Mouse (Mus musculus): ENCODE results near the gene Engase. TPM values are rescaled to one million over a fixed set of nuclear protein-coding genes. Genes with fewer than 3 reads are reported as not detected.

Engase gene
- polyA plus RNA-seq, 1 experiment from 2014 or later = 5.4 TPM

- Histone ChIP-seq H3K36me3 (no peaks in the 10 kb centered on the region), H3K27me3 (peaks cover 29% of the 10 kb centered on the region; the same call in 1 of the 2 replicates), H3K9ac (no peak overlapping the region), H3K27ac (no peak overlapping the region), H3K4me2 (no peak overlapping the region), H3K4me3 (replicated peaks) (no peak overlapping the region), H3K4me1 (peaks cover 17% of the 10 kb centered on the region; the same call in 1 of the 2 replicates), H3K9me3 (replicated peaks) (no peaks in the 10 kb centered on the region)
- ATAC-seq (replicated peaks; ENCODE audit: low FRiP score) = no peak
- WGBS = 82% methylated on average over 7 of the region's 7 CpGs
Measured at GRCm38 (mm10) chr11:118517924-118518323, 41.3 kb downstream of the Engase start.

GRCm38 (mm10) chr11:118518743-118519142 lies 42.1 kb downstream of the Engase start:
- no peak for ATAC-seq (replicated peaks; ENCODE audit: low FRiP score)
- Histone ChIP-seq H3K4me3 (replicated peaks) (no peak overlapping the region), H3K4me2 (no peak overlapping the region), H3K27me3 (peaks cover 24% of the 10 kb centered on the region; the same call in 1 of the 2 replicates), H3K4me1 (peaks cover 11% of the 10 kb centered on the region; the same call in 1 of the 2 replicates), H3K9me3 (replicated peaks) (no peaks in the 10 kb centered on the region), H3K36me3 (no peaks in the 10 kb centered on the region), H3K27ac (no peak overlapping the region), H3K9ac (no peak overlapping the region)
- 50% methylated on average over 7 of the region's 7 CpGs for WGBS

GRCm38 (mm10) chr11:118520251-118520650 lies 43.6 kb downstream of the Engase start:
- 64% methylated on average over 5 of the region's 5 CpGs for WGBS
- no peak overlapping the region for H3K4me3 ChIP-seq (replicated peaks)
- ATAC-seq (replicated peaks; ENCODE audit: low FRiP score) = no peak

DNA sequence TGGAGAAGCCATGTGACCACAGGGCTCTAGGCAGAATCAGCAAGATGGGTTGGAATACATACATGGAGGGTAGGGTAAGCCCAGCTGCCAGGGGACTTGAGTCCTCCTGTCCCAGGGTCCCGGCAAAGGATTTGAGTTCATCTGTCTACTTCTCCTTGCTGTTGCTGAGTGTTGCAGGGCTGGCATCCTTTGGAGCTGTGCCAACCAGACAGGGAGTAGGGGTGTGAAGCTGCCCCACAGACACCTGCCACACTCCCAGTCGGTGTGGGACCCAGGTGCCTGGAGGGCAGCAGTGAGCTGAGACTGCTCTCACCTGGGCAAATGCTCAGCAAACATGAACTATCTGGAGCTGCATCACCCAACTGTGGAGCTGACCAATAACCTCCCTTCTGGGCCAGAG lies 44.3 kb downstream of the Engase start:
- Histone ChIP-seq H3K4me1 (peaks cover 29% of the 10 kb centered on the region), H3K9ac (no peak overlapping the region), H3K36me3 (no peaks in the 10 kb centered on the region), H3K27me3 (peaks cover 13% of the 10 kb centered on the region; the same call in 1 of the 2 replicates), H3K4me3 (replicated peaks) (no peak overlapping the region), H3K4me2 (no peak overlapping the region), H3K9me3 (replicated peaks) (no peaks in the 10 kb centered on the region), H3K27ac (no peak overlapping the region)
- no peak for ATAC-seq (replicated peaks; ENCODE audit: low FRiP score)
- WGBS = 85% methylated on average over 2 of the region's 2 CpGs

More at GRCm38 (mm10) chr11:118520251-118520650, 43.6 kb downstream of the Engase start:
- Histone ChIP-seq H3K9ac (no peak overlapping the region), H3K27me3 (peaks cover 18% of the 10 kb centered on the region; the same call in 1 of the 2 replicates), H3K9me3 (replicated peaks) (no peaks in the 10 kb centered on the region), H3K36me3 (no peaks in the 10 kb centered on the region), H3K4me2 (no peak overlapping the region), H3K27ac (no peak overlapping the region), H3K4me1 (peaks cover 22% of the 10 kb centered on the region)

- H3K27me3 ChIP-seq = peaks cover 7% of the 10 kb centered on the region; the same call in 1 of the 2 replicates
- no peaks in the 10 kb centered on the region for H3K36me3 ChIP-seq
- ATAC-seq (replicated peaks; ENCODE audit: low FRiP score) = no peak; the same call in 1 of the 2 replicates
- peaks cover 35% of the 10 kb centered on the region for H3K4me1 ChIP-seq
- no peaks in the 10 kb centered on the region for H3K9me3 ChIP-seq (replicated peaks)
- H3K9ac ChIP-seq = no peak overlapping the region
- H3K4me2 ChIP-seq = no peak overlapping the region
- WGBS = 81% methylated on average over 4 of the region's 4 CpGs
- H3K27ac ChIP-seq = no peak overlapping the region
- H3K4me3 ChIP-seq (replicated peaks) = no peak overlapping the region
Measured at GRCm38 (mm10) chr11:118523496-118524145, 47.0 kb downstream of the Engase start.

- H3K36me3 ChIP-seq = no peaks in the 10 kb centered on the region
- no peak overlapping the region for H3K9ac ChIP-seq
- H3K4me3 ChIP-seq (replicated peaks) = no peak overlapping the region
- peaks cover 36% of the 10 kb centered on the region for H3K4me1 ChIP-seq
- ATAC-seq (replicated peaks; ENCODE audit: low FRiP score) = 0 out of 2 replicates have a peak, but pooled peaks have one; percentile 16
- WGBS = 7% methylated on average over 11 of the region's 11 CpGs
- H3K27me3 ChIP-seq = peaks cover 7% of the 10 kb centered on the region; the same call in 1 of the 2 replicates
- no peak overlapping the region for H3K4me2 ChIP-seq
- 0 out of 2 replicates have a peak overlapping the region, but pooled peaks have one; percentile 61 for H3K27ac ChIP-seq
- H3K9me3 ChIP-seq (replicated peaks) = no peaks in the 10 kb centered on the region
Measured at GRCm38 (mm10) chr11:118525059-118525458, 48.4 kb downstream of the Engase start.

- 92% methylated on average over 9 of the region's 9 CpGs for WGBS
- Histone ChIP-seq H3K27ac (no peak overlapping the region), H3K9ac (no peak overlapping the region), H3K4me3 (replicated peaks) (no peak overlapping the region), H3K27me3 (peaks cover 7% of the 10 kb centered on the region; the same call in 1 of the 2 replicates), H3K9me3 (replicated peaks) (no peaks in the 10 kb centered on the region), H3K36me3 (no peaks in the 10 kb centered on the region), H3K4me2 (no peak overlapping the region), H3K4me1 (peaks cover 64% of the 10 kb centered on the region)
- no peak for ATAC-seq (replicated peaks; ENCODE audit: low FRiP score)
Measured at GRCm38 (mm10) chr11:118528761-118529160, 52.1 kb downstream of the Engase start.

GRCm38 (mm10) chr11:118530313-118530712 lies 53.7 kb downstream of the Engase start:
- Histone ChIP-seq H3K4me2 (no peak overlapping the region), H3K4me3 (replicated peaks) (no peak overlapping the region), H3K36me3 (no peaks in the 10 kb centered on the region), H3K9ac (no peak overlapping the region), H3K27ac (no peak overlapping the region), H3K9me3 (replicated peaks) (no peaks in the 10 kb centered on the region), H3K4me1 (peaks cover 68% of the 10 kb centered on the region), H3K27me3 (peaks cover 7% of the 10 kb centered on the region; the same call in 1 of the 2 replicates)
- ATAC-seq (replicated peaks; ENCODE audit: low FRiP score) = no peak
- 56% methylated on average over 8 of the region's 8 CpGs for WGBS

DNA sequence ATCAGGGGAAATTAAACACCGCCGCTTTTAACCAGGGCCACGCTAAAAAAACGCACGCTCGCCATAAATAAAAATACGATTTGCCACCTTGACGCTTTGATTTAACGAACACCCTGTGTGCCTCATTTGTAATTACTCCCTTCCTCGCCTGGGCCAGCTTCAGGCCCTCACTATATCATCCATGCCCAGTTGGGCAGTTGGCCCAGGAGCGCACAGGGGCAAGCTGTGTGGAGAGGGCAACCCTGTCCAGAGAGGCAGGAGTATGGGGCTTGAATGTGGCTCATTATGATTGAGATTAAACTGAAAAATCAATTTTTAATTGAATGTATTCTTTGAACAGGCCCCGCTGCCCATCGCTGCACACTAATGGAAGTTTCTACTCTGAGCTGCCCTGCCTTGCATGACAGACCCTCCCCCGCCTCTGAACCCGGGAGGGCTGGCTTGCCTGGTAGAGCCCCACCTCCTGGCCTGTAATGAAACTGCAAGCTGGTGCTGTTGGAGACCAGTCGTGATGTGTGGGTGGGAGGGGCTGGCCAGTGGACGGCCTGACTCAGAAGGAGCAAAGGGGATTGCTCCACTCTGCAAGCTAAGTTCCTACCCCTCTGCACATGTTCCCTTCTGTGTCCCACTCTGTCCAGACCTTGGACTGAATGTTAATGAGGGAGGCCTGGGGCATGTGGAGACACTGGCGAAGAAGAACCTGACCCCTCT lies 57.9 kb downstream of the Engase start:
- Histone ChIP-seq H3K27me3 (0 out of 2 replicates have a peak, but pooled peaks cover 4% of the 10 kb centered on the region), H3K4me3 (replicated peaks) (no peak overlapping the region), H3K4me2 (no peak overlapping the region), H3K36me3 (no peaks in the 10 kb centered on the region), H3K4me1 (peaks cover 69% of the 10 kb centered on the region), H3K9ac (no peak overlapping the region), H3K27ac (no peak overlapping the region), H3K9me3 (replicated peaks) (no peaks in the 10 kb centered on the region)
- ATAC-seq (replicated peaks; ENCODE audit: low FRiP score) = peak; percentile 55
- WGBS = 15% methylated on average over 18 of the region's 18 CpGs

- no peak overlapping the region for H3K4me3 ChIP-seq (replicated peaks)
- no peak for ATAC-seq (replicated peaks; ENCODE audit: low FRiP score)
- no peak overlapping the region for H3K9ac ChIP-seq
- peaks cover 63% of the 10 kb centered on the region for H3K4me1 ChIP-seq
- H3K27ac ChIP-seq = no peak overlapping the region
- H3K36me3 ChIP-seq = no peaks in the 10 kb centered on the region
- no peaks in the 10 kb centered on the region for H3K9me3 ChIP-seq (replicated peaks)
- 0 out of 2 replicates have a peak, but pooled peaks cover 4% of the 10 kb centered on the region for H3K27me3 ChIP-seq
- WGBS = 81% methylated on average over 11 of the region's 11 CpGs
- no peak overlapping the region for H3K4me2 ChIP-seq
Measured at GRCm38 (mm10) chr11:118538008-118538407, 61.4 kb downstream of the Engase start.
